Mouse (Mus musculus) adrenal gland, adult 18-20 months (tissue): Measurements from ENCODE around the gene Morn3. TPM values are rescaled to one million over a fixed set of nuclear protein-coding genes. Genes with fewer than 3 reads are reported as not detected.

ENCODE experiments used
- DNase-seq, 2 experiments: peaks; one replicate each; pipeline ENCODE4 v3.0.0; 2021 to 2022; ENCODE audit warnings: low spot score in 2 of 2
- total RNA-seq, 2 experiments: library from RNA; stranded (reverse); gene quantifications; 1 replicate in 1 of 2; 2 replicates in 1 of 2; pipeline ENCODE4 v1.2.3; 2021

The Morn3 gene
- total RNA-seq, 2 experiments from 2014 or later, result not detected

- no peak for DNase-seq
Observed at GRCm38 (mm10) chr5:123060706-123061401, 14.0 kb upstream of the Morn3 start.

GRCm38 (mm10) chr5:123059757-123060520, 13.1 kb upstream of the Morn3 start:
- DNase-seq, result no peak

DNA sequence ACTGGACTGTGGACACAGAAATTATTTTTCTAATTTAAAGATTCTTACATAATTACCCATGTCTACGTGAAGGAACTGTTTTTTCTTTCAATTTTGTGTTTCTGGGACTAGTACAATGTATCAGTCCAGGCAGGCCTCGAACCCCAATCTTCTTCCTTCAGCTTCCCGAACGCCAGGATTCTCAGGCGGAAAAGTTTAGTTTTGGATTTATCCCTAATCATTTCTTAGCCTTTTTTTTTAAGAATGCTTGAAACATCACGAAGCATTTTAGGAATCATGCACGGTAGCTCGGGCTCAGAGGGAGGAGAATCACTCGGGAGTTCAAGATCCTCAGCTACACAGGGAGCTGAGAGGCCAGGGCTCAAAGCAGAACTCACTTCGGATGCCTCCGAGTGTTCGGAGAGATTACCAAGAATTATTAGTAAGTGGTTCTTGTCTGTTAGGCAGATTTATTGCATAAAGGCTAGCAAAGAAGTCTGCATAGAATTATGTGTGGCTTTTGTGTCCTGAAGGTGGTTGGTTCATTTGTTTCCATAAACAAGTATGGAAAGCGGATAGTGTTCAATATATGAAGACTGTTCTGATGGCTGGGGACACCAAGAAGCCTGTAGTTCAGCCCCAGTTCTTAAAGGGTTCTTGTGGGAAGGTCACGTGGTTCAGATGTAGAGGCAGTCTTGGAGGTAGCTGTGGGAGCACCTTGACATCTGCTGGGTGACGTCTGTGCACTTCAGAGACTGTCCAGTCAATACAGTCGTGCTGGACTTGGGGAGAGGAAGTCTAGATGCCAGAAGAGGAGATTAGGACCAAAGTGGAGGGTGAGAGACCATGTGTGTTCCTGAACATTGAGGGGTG, 11.7 kb upstream of the Morn3 start:
- peak in 1 of 2 experiments; percentile 28 for DNase-seq

GRCm38 (mm10) chr5:123057366-123058250, 10.8 kb upstream of the Morn3 start:
- peak; percentile 95 to 97 for DNase-seq

- no peak for DNase-seq
Observed at GRCm38 (mm10) chr5:123051736-123052135, 4.9 kb upstream of the Morn3 start.

DNA sequence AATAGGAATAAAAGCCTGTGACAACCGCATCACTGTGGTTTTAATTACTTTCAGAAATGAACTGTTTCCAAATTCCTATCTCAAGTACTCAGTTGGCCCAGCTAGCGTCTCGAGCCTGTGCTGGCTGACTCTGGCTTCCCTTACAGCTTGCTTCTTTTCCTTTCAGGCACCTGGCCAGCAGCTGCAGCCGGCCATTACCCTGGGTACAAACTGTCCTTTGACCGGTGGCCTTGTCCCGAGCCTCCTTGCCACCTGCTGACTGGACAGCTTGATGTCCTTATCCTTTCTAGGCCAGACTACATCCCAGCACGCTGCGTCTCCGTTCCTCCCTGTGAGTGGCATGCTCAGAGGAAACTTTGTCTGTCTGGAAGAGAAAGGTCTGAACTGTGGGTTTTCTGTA, 4.1 kb upstream of the Morn3 start:
- DNase-seq, result no peak

GRCm38 (mm10) chr5:123049271-123049670, 2.5 kb upstream of the Morn3 start:
- DNase-seq, result no peak

DNA sequence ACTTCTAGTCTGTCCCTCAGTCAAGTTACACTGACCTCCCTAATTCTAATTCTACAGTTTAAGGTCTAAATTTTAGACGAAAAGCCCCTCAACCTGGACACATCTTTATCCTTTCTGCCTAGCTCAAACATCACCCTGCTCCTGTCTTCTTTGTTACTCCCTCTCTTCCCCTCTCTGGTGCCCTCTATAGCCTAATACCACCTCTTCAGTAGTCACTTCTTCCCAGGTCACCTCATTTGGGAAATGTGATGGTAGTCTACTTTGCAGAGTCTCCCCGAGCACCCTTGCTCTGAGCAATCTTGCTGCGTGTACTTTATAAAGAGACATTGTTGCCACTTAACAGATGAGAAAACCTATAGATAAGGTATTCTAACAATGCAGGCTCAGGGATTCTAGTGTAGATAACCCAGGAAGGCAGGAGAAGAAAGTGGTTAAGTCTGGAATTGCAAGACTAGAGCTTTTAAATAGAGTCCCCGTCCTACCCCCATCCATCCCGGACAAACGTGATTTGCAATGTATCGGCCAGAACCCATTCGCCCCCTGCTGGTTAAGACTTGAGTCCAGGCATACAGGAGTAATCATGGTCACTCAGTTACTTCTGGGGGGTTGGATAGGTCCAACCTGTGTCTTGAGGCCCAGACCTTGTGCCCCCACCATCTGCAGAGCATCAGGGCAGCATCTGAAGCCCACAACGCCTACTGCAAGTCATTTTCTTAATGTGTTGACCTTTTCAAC, 1.1 kb downstream of the Morn3 start:
- peak; percentile 41 to 53 for DNase-seq

DNA sequence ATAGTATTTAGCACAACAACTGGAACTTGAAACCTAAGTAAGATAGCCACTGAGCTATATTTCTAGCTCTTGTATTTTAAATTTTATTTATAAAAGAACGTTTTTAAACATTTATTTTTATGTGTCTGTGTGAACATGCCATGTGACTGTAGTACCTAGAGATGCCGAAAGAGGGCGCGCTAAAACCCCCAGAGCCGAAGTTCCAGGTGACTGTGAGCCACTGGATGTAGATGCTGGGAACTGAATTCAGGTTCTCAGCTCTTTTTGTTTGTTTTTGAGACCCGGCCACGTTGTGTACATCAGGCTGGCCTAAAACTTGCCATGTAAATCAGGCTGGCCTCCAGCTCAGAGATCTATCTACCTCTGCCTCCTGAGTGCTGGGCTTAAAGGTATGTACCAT, 3.0 kb downstream of the Morn3 start:
- peak in 1 of 2 experiments; percentile 38 for DNase-seq

DNA sequence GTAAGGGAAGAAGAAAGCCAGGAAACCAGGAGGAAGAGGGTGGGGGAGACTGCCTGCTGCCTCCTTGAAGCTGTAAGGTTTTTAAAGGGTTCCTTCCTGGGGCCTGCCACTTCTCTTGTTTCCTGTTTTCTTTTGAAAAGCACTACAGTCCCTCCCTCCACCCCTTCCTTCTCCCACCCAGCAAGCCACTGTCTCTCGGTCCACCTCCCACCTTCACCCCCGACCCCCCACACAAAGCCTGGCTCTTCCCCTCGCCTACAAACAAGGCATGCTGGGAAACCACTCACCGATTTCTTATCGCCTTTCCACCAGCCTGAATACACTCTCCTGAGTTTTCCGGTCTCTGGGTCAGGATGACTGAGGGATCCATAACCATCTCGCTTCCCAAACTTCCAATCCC, 6.0 kb downstream of the Morn3 start:
- no peak for DNase-seq

DNA sequence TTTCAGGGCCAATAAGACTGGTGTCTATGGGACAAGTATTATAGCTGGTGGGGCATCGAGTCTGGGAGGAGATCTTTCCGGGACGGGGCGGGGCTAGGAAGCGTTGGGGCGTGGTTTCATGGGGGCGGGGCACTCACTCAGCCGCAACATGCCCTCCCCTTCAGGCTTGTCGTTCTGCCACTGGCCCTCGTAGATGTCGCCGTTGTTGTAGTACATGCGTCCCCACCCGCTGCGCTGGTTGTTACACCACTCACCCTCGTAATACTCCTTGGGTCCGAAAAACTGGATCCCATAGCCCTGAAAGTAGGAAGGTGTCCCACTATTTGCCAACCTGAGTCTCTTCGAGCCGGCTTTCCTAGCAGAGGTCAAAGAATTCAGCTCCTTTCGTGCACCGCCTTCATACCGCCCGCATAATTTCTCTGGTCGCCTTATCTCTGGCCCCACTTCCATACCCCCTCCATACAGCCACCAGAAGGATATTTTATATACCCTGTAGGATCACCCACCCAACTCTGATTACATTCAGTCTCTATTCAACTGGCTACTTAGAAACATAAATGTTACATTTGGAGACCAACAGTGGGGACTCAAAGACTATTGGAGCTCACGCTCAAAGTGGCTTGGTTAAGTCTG, 7.6 kb downstream of the Morn3 start:
- peak; percentile 70 to 80 for DNase-seq

GRCm38 (mm10) chr5:123038115-123038514, 8.7 kb downstream of the Morn3 start:
- no peak for DNase-seq

GRCm38 (mm10) chr5:123035564-123035963, 11.3 kb downstream of the Morn3 start:
- no peak for DNase-seq

GRCm38 (mm10) chr5:123035089-123035488, 11.7 kb downstream of the Morn3 start:
- DNase-seq, result no peak

- DNase-seq, result no peak
Observed at GRCm38 (mm10) chr5:123033646-123034160, 13.1 kb downstream of the Morn3 start.

DNA sequence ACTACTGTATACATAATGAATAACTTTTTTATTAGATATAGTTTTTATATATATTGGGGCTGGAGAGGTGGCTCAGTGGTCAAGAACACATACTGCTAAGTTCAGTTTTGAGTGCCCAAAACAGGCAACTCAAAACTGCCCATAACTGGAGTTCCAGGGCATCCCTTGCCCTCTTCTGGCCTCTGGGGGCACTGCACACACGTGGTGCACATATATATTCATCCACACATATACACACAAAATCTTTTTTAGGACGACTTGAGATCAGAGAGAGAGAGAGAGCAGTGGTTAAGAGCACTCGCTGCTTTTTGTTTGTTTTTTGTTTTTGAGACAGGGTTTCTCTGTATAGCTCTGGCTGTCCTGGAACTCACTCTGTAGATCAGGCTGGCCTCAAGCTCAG, 15.5 kb downstream of the Morn3 start:
- no peak for DNase-seq

- no peak for DNase-seq
Observed at GRCm38 (mm10) chr5:123029729-123030128, 17.1 kb downstream of the Morn3 start.

- DNase-seq, result no peak
Observed at GRCm38 (mm10) chr5:123027436-123027835, 19.4 kb downstream of the Morn3 start.

DNA sequence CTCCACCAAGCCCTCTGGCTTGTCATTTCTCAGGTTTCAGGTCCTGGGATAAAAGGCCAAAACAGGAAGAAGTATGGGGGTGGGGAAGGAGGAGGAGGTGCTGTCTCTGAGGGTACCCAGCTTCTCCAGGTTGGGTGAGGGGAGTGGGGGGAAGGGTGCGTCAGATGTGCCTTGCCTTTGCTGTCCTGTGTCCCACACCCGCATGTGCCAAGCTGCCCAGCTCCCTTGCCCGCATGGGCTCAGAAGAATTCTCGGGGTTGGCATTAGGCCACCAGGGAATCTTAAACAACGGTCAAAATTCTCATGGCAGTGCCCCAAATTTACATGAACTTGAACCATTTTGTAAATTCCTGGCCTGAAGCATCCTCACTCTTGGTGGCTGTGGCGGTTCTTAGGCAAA, 20.4 kb downstream of the Morn3 start:
- no peak for DNase-seq
